Mouse (Mus musculus) kidney, postnatal 0 days (tissue): ENCODE data around the gene Amdhd2. TPM values are rescaled to one million over a fixed set of nuclear protein-coding genes. Genes with fewer than 3 reads are reported as not detected.

Source experiments
- ATAC-seq: fragments of 200-750 bp; cut with Nextera tagmentation; replicated peaks from 2 replicates; pipeline ENCODE4 v1.8.0; 2017; ENCODE audit warnings: low read depth, moderate number of reproducible peaks, moderate TSS enrichment, moderate library complexity; ENCODE audit not compliant: low FRiP score
- DNase-seq: peaks from one replicate; pipeline ENCODE4 v3.0.0-alpha.2; 2016; ENCODE audit warnings: low spot score
- H3K27ac ChIP-seq: fragments of 300-500 bp; sonication (generic); 2 replicates; pipeline ENCODE4 v1.5.1; 2014; ENCODE audit warnings: mild to moderate bottlenecking
- H3K27me3 ChIP-seq: fragments of 300-500 bp; sonication (generic); 2 replicates; pipeline ENCODE4 v1.6.1; 2014; ENCODE audit warnings: low read length, mixed read lengths; ENCODE audit not compliant: insufficient read depth
- H3K36me3 ChIP-seq: fragments of 300-500 bp; sonication (generic); 2 replicates; pipeline ENCODE4 v1.6.1; 2014; ENCODE audit warnings: low read length, mixed read lengths; ENCODE audit not compliant: insufficient read depth
- H3K4me1 ChIP-seq: fragments of 300-500 bp; sonication (generic); replicated peaks from 2 replicates; pipeline ENCODE4 v1.6.1; 2014; ENCODE audit warnings: antibody characterized with exemption, low read length, mixed read lengths; ENCODE audit not compliant: insufficient read depth
- H3K4me2 ChIP-seq: fragments of 300-500 bp; sonication (generic); 2 replicates; pipeline ENCODE4 v1.6.1; 2014; ENCODE audit warnings: mild to moderate bottlenecking, low read length, moderate library complexity, mixed read lengths
- H3K4me3 ChIP-seq: fragments of 300-500 bp; sonication (generic); replicated peaks from 2 replicates; pipeline ENCODE4 v1.5.1; 2014; ENCODE audit warnings: low read depth, low read length
- H3K9ac ChIP-seq: fragments of 300-500 bp; sonication (generic); 2 replicates; pipeline ENCODE4 v1.6.1; 2014; ENCODE audit warnings: low read depth, low read length
- H3K9me3 ChIP-seq: fragments of 300-500 bp; sonication (generic); replicated peaks from 2 replicates; pipeline ENCODE4 v1.6.1; 2016; ENCODE audit warnings: low read length, inconsistent platforms, mixed read lengths
- CTCF ChIP-seq: IDR thresholded peaks from 2 replicates; pipeline ENCODE4 v1.5.1; 2016; ENCODE audit warnings: antibody characterized with exemption, low read depth, mild to moderate bottlenecking, moderate library complexity
- WGBS: fragments of 180-500 bp; shearing (Covaris S2); extraction: QIAGEN DNeasy Blood & Tissue Kit; methylation state at CpG from one replicate; pipeline ENCODE4 v1.1.7; 2014; 5-methylcytosine and 5-hydroxymethylcytosine counted together
- polyA plus RNA-seq: library from polyadenylated mRNA; unstranded; fragments of >200 nt; fragmentation: Nextera tagmentation; extraction: Ambion mirVana; gene quantifications from 2 replicates; pipeline ENCODE4 v1.2.1, GENCODE M21; 2015

The Amdhd2 gene
- polyA plus RNA-seq, 1 experiment from 2014 or later, result 47.9 TPM

GRCm38 (mm10) chr17:24199252-24199651, 35.7 kb upstream of the Amdhd2 start:
- Histone ChIP-seq H3K4me3 (no peak overlapping the region), H3K36me3 (no peaks in the 10 kb centered on the region), H3K27me3 (no peaks in the 10 kb centered on the region), H3K9ac (no peak overlapping the region), H3K27ac (no peak overlapping the region), H3K4me2 (no peak overlapping the region), H3K4me1 (peaks cover 4% of the 10 kb centered on the region; the same call in 1 of the 2 replicates), H3K9me3 (no peaks in the 10 kb centered on the region)
- WGBS, result 88% methylated on average over 4 of the region's 4 CpGs
- ATAC-seq (no peak), DNase-seq (no peak)
- no peak for TF ChIP-seq CTCF

DNA sequence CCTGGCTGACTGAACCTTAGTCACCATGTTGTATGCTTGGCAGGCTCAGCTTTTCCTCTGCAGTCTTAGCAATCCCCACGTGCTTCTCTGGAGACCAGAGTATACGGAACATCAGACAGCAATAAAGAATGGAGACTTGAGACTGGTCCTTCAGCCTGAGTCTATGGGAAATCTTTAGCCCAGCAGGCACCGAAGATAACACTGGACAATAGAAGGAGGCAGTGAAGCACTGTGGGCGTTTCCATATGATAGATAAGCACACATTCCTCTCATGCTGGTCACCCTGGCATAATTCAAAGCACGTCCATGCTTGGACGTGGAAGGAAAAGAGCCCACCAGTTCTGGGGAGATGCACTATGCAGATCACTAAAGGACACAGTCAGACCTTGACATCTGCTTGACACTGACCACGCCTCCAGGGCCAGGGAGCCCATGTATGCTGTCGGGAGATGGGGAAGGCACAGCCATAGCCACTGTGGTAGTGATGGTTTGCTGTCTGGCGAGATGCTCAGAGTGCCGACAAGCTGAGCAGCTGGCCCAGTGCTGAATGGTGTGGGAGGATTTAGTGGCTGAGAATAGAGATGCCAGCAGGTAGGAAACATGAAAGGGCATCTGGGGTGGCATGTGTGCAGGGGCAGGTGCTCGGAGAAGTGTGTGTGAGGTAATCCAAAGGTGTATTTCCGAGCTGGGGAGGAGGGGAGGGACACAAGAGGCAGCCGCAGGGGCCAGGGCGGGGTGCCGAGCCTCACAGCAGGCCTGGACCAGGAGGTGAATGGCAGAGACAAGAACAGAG, 33.7 kb upstream of the Amdhd2 start:
- DNase-seq (no peak), ATAC-seq (no peak)
- H3K9me3 ChIP-seq, result no peaks in the 10 kb centered on the region
- TF ChIP-seq CTCF, result no peak
- H3K4me3 ChIP-seq, result no peak overlapping the region
- no peak overlapping the region for H3K27ac ChIP-seq
- no peak overlapping the region for H3K4me2 ChIP-seq
- peaks cover 4% of the 10 kb centered on the region; the same call in 1 of the 2 replicates for H3K4me1 ChIP-seq
- no peaks in the 10 kb centered on the region for H3K27me3 ChIP-seq
- H3K9ac ChIP-seq, result no peak overlapping the region
- 69% methylated on average over 15 of the region's 15 CpGs for WGBS
- H3K36me3 ChIP-seq, result no peaks in the 10 kb centered on the region

GRCm38 (mm10) chr17:24195349-24195748, 31.8 kb upstream of the Amdhd2 start:
- no peaks in the 10 kb centered on the region for H3K27me3 ChIP-seq
- no peak overlapping the region for H3K4me2 ChIP-seq
- no peak overlapping the region for H3K27ac ChIP-seq
- no peak for TF ChIP-seq CTCF
- ATAC-seq (no peak), DNase-seq (no peak)
- no peaks in the 10 kb centered on the region for H3K9me3 ChIP-seq
- no peaks in the 10 kb centered on the region for H3K36me3 ChIP-seq
- no peak overlapping the region for H3K9ac ChIP-seq
- no peak overlapping the region for H3K4me3 ChIP-seq
- peaks cover 4% of the 10 kb centered on the region; the same call in 1 of the 2 replicates for H3K4me1 ChIP-seq
- WGBS, result 61% methylated on average over 2 of the region's 2 CpGs

- TF ChIP-seq CTCF, result no peak
- Histone ChIP-seq H3K4me2 (no peak overlapping the region), H3K4me1 (no peaks in the 10 kb centered on the region), H3K27ac (no peak overlapping the region), H3K9me3 (no peaks in the 10 kb centered on the region), H3K36me3 (no peaks in the 10 kb centered on the region), H3K4me3 (no peak overlapping the region), H3K27me3 (no peaks in the 10 kb centered on the region), H3K9ac (no peak overlapping the region)
- no peak for ATAC-seq
- WGBS, result 81% methylated on average over 5 of the region's 5 CpGs
- DNase-seq, result no peak
These were observed 30.2 kb upstream of the Amdhd2 start for GRCm38 (mm10) chr17:24193769-24194168.

DNA sequence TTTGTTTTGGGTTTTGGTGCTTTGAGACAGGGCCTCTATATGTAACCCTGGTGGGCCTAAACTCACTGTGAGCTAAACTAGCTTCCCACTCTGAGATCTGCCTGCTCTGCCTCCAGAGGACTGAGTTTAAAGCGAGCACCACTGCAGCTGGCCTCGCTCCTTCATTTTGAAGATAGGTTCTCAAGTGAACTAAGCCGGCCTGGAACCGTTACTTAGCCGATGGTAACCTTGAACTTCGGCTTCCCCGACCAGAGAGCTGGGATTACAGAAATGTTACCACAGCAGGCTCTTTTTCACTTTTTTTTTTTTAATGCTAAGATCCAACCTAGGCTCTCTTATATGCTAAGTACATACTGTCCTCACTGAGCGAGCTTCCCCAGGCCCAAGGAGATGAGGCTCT, 29.7 kb upstream of the Amdhd2 start:
- no peak for TF ChIP-seq CTCF
- no peaks in the 10 kb centered on the region for H3K36me3 ChIP-seq
- no peaks in the 10 kb centered on the region for H3K9me3 ChIP-seq
- no peak overlapping the region for H3K27ac ChIP-seq
- H3K4me1 ChIP-seq, result no peaks in the 10 kb centered on the region
- no peak overlapping the region for H3K9ac ChIP-seq
- H3K4me2 ChIP-seq, result no peak overlapping the region
- ATAC-seq (no peak), DNase-seq (no peak)
- no peak overlapping the region for H3K4me3 ChIP-seq
- 88% methylated on average over 8 of the region's 8 CpGs for WGBS
- H3K27me3 ChIP-seq, result no peaks in the 10 kb centered on the region

DNA sequence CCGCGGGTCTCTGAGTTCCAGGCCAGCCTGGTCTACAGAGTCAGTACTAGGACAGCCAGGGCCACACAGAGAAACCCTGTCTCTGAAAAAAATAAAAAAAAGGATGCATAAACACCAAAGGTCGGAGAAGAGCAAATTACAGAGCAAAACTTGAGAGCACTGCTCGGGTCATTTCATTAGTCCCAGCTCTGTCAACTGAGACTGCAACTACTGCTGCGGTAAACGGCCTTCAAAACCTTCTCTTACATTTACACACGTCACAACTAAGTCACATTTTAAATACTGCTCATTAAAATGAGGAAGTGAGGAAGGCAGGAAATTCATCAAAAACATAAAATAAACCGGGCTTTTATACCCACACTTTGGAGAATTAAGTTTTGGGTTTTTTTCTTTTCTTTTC, 29.3 kb upstream of the Amdhd2 start:
- no peak for DNase-seq
- WGBS, result 59% methylated on average over 8 of the region's 8 CpGs
- no peaks in the 10 kb centered on the region for H3K36me3 ChIP-seq
- H3K4me3 ChIP-seq, result no peak overlapping the region
- no peak overlapping the region for H3K27ac ChIP-seq
- TF ChIP-seq CTCF, result no peak
- H3K9ac ChIP-seq, result no peak overlapping the region
- no peaks in the 10 kb centered on the region for H3K4me1 ChIP-seq
- no peak for ATAC-seq
- no peak overlapping the region for H3K4me2 ChIP-seq
- no peaks in the 10 kb centered on the region for H3K9me3 ChIP-seq
- H3K27me3 ChIP-seq, result no peaks in the 10 kb centered on the region
